Mouse (Mus musculus) left cerebral cortex, postnatal 14 days (tissue): ENCODE results near the gene Pih1d1. TPM values are rescaled to one million over a fixed set of nuclear protein-coding genes. Genes with fewer than 3 reads are reported as not detected.

Experiments used
- DNase-seq, 2 experiments: peaks; one replicate each; pipeline ENCODE4 v3.0.0; 2021 to 2022; ENCODE audit warnings: low spot score in 2 of 2, mixed read lengths in 1 of 2
- intact Hi-C: fragments of 180-260 bp; cut with DNase I; formaldehyde crosslinking; loops from one replicate; pipeline ENCODE4 v1.15.1; 2025
- total RNA-seq, 2 experiments: library from RNA; stranded (reverse); gene quantifications; 2 replicates each; pipeline ENCODE4 v1.2.3; 2021

Gene Pih1d1
- total RNA-seq, 2 experiments from 2014 or later: 46.9 to 48.4 TPM

DNA sequence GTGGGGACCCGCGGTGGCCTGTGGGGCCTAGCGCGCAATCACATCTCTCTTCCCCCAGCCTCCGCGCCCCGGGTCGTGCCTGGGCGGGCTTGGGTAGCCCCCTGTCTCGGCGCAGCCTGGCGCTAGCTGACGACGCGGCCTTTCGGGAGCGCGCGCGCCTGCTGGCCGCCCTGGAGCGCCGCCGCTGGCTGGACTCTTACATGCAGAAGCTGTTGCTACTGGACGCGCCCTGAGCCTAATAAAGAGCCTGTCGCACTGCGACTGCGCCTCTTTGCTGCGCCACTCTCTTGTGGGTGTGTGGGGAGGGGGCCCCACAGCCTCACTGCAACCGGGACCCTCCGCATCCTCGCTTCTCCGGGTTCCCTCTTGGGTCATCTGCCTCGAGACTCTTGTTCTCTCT lies 27.4 kb downstream of the Pih1d1 start:
- intact Hi-C loops: no loop called here
- DNase-seq: no peak

DNA sequence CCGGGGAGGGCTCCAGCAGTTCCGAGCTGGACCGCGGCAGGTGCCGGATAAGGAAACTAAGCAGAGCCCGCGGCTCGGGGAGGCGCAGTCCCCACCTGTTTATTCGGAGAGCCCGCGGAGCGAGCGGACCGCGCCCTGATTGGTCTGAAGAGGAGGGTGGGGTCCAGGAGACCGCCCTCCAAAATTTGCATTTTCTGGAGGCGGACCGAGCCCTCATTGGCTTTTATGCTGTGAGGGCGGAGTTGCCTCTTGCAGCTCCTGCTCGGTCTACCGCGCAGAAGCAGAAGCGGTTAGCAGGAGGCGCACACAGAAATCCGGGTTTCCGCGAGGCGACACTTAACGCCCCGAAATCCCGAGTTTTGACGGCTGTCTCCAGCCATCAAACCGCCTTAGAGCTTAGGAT lies 28.1 kb downstream of the Pih1d1 start:
- intact Hi-C loops: no loop called here
- DNase-seq: peak; percentile 87 to 91

DNA sequence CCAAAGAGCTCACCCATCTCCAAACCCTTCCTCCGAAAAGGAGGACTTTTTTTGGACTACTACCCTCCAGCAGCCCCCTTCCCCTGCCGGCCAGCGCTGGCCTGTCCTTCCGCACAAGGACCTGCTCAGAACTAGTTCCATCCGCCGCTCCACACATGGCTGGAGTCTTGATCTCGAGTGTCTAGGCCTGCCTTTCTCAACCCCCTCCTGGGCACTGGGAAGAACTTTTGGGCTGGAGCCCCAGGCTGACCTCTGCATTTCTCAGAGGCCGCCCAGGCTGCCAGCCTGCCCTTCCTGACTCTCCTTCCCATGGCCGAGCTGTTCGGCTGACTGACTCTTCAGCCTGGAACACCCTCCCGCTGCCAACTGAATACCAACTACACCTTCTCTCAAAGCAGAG lies 28.5 kb downstream of the Pih1d1 start:
- intact Hi-C loops: no loop called here
- no peak for DNase-seq

DNA sequence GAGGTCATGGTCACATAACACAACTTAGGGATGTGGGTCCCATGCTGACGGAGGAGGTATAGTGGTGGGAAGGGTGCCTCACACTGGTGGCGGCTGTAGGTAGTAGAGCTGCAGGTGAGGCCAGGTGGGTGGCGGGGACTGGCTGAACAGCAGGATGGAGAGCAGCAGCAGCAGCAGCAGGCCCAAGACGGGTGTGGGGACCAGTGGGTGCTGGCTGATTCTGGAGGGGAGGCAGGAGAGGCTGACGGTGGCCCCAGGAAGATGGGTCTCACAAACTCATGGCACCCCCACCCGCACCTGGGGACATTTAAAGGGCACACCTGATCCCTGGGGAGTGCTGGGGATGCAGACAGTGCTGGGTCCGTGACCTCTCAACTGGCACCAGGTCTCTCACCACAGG lies 29.6 kb downstream of the Pih1d1 start:
- DNase-seq: no peak
- intact Hi-C loops: no loop called here

DNA sequence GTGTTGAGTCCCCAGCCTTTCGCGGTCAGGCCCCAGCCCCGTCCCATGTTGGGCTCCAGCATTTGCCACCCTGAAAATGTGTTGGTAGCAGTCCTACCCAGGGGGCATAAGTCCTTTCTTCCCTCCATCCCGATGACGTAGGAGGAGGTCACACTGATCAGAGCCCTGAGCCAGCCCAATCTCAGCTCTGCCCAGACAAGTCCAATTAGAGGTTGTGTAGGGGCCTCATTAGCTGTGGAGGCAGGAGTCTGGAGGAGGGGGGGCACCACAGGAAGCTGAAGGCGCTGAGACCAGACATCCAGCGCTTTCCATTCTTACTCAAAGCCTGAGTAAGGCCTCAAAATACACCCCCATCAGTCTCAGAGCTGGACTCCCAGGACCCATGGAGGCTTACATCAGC lies 31.8 kb downstream of the Pih1d1 start:
- intact Hi-C loops: no loop called here

DNA sequence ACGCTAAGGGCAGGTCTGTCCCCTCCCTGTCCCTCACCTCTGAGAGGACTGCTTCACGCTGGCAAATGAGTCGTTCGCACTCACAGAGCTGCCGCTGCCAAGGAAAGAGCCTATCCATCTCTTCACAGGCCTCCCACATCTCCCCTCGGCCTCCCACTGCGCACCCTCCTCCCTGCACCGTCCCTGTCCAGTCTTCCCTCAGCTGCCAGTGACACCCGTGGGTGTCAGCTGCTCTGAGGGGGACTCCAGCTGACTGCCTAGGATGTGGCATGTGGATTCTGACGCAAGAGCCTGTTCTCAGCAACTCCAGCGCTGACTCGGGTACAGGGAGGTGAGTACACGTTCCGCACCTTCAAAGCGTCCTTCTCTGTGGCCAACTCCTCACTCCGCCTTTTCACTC lies 35.5 kb downstream of the Pih1d1 start:
- intact Hi-C loops: no loop called here
- peak in 1 of 2 experiments; percentile 25 for DNase-seq

More for the DNA sequence above, 31.8 kb downstream of the Pih1d1 start:
- no peak for DNase-seq

DNA sequence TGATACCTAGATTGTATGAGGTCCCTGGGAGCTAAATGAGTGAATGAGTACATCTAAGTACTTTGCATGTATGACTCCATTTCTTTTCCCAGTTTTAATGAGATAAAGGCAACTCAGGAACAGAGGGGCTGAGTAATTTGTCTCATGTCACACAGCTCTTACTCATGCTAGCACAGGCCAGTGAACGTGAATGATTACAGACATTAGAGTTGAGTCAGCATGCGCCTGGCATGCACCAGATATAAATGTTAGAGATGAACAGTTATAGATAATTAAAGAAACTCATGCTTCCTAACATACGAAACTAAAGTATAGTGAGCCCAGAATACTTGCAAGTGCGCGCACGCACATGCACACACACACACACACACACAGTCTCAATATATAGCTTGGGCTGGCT lies 36.1 kb downstream of the Pih1d1 start:
- intact Hi-C loops: no loop called here
- DNase-seq: no peak

DNA sequence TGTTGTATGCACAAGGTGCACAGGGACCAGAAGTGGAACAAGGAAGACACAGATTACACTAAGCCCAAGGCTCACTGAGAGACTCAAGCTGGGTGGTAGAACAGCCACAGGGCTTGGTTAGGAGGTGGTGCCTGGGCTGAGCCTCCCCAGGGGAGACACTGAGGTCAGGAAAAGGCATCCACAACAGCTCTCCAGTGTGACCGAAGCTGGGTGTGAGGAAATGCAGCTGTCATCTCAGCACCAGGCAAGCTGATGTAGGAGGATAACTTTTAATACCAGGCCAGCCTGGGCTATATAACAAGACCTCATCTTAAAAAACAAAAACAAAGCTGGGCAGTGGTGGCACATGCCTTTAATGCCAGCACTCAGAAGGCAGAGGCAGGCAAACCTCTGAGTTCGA lies 37.1 kb downstream of the Pih1d1 start:
- no peak for DNase-seq
- intact Hi-C loops: no loop called here

DNA sequence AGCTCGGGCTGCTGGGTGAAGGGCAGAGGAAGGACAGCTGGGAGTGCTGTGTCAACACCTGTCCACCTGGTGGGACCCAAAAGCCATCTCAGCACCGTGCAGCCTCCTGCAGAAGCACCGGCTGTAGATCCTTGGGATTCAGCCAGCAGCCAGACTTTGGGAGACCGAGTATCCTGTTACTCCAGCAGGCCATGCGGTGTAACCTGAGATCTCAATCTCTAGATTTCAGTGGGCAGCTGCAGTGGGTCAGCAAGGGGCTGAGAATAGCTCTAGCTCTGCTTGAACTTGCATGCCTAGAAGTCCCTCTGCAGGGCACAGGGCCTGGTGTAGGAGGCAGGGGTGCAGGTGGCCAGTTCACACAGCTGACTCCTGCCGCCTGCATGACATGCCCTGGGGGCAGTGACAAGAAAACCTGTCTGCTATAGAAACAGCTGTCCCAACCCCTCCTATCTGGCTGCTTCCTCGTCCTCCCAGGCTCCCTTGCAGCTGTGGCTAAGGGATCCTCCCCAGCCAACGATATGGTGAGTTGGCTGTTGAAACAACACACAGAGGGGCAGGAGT lies 37.8 kb downstream of the Pih1d1 start:
- intact Hi-C loops: no loop called here
- no peak for DNase-seq

DNA sequence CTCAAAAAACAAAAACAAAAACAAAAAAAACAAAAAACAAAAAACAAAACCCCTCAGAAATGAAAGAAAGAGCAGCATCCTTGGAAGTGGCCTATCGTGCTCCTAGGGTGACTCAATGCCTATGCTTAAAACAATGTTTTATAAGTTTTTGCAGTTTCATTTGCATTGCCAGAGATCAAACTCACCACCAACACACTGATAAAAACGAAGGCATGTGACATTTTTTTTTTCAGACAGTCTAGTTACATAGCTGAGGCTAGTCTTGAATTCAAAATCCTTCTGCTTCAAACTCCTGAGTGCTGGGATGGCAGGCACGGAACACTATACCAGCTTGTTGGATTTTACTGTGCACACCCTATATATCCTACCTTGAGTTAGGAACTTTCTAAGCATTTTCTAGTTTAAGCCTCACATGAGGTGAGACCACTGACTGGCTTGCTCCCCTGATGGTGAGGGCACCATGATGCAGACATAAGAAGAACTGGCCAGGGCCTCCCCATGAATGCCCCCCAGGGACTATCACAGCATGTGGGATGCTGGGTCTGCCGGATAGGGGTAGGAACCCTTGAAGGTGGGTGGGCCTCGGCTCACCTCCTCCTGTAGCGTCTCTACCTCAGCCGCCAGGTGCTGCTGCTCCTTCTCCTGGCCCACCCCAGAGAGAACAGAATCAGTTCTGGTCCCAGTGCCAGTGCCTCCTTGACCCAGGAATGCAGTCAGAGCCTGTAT lies 38.6 kb downstream of the Pih1d1 start:
- intact Hi-C loops: no loop called here
- no peak for DNase-seq

DNA sequence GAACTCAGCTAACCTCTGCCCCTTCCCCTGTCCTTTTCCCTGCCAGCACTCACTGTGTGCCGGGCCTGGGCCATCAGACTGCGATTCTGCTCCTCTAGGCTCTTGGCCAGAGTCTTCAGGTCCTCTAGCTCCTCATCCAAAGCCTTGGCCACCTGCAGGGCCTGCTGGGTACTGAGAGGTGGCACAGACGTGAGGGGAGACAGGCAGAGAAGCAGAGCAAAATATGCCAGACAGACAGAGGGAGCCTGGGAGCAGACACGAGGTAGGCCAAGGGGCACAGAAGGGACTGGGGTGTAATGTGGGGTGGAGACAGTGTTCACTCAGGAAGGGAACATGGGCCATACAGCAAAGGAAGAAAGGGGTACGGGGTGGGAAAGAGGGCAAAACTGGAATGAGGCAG lies 39.3 kb downstream of the Pih1d1 start:
- intact Hi-C loops: no loop called here

DNA sequence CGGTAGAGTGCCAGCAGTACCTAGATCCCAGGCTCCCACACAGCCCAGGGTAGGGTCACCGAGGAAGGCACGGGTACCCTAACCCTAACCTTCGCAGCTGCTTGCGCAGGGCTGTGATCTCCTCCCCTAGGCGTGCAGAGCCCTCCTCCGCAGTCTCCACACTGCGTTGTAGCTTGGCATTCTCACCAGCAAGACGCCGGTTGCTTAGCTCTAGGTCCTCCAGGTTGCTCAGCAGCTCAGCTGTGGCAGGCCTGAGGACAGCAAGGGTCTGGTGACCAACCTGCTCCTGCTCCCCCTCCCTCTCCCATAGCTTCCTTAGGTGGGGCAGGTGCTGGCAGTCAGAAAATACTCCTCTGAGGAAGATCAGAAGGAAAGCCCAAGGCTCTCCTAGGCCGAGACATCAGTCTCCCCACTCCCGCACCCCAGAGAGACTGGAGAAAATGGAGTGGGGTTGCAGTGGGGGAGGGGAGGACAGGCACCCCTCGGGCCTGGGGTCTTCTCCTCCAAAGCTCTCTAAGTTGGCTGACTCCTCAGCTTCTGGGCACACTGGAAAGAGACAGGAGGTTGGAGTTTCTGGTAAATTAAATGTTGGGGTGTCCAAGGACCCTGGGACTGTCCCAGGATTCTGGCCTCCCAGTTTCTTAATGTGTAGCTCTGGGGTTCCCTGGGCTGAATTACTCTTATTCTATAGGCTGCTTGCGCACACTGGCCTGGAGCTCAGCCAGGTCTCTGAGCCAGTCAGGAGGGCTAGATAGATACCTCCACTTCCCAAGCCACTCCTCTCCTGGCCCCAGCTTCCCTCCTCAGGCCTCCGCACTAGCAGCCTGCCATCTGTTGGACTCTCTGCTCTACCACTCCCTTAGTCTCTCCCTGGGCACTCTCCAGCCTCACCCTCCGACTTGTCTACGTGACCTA lies 40.0 kb downstream of the Pih1d1 start:
- no peak for DNase-seq
- intact Hi-C loops: no loop called here

More for the DNA sequence above, 39.3 kb downstream of the Pih1d1 start:
- DNase-seq: no peak

DNA sequence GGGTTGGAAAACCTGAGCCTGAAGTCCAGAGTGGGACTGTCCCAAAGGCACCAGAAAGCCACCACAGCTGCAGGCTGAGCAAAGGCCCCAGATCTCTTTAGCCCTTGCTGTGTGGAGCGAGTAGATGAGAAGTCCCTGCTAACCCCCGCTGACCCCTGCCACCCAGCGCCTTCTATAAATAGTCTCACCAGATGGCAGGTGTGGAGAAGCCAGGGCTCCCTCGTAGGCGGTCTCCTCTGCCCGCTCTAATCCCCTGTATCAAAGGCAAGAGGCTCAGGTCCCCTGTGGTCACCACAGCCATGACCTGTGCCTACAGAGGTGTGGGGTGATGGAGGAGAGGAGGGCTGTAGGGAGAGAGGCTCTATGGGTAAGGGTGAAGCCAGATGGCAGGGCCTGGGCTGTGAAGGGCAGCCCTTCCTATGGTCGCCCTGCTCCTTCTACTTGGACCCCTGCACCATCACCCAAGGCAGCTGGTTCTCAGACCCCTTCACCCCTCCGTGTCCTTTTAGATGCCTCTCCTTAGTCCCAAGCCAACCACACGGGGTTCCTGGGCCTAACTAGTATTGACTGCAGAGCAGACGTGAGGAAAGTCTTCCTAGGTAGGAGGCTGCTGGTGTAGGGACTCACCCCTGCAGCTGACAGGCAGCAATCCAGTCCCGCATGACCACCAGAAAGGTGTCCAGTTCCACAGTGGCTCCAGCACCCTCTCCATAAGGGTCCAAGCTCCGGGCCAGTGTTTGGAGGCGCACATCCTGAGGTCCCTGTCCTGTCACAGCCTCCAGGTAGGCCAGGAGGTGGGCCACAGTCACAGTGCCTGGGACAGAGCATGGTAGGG lies 41.5 kb downstream of the Pih1d1 start:
- intact Hi-C loops: no loop called here
- no peak for DNase-seq

DNA sequence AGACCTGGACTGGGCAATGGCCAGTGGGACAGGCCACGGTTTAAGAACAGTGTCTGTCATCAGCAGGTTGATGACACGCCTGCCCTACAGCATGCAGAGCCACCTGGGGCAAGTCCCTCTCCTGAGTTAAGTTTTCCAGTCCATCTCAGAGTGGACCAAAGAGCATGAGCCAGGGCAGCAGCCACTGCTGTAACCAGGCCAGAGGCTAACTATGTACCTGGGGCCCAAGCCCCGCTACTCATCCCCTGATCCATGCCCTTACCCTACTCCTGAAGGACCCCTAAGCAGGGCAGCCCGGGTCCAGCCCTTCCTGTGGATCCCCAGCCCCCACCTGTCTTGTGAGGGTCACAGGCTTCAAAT lies 42.1 kb downstream of the Pih1d1 start:
- intact Hi-C loops: no loop called here
- DNase-seq: no peak

DNA sequence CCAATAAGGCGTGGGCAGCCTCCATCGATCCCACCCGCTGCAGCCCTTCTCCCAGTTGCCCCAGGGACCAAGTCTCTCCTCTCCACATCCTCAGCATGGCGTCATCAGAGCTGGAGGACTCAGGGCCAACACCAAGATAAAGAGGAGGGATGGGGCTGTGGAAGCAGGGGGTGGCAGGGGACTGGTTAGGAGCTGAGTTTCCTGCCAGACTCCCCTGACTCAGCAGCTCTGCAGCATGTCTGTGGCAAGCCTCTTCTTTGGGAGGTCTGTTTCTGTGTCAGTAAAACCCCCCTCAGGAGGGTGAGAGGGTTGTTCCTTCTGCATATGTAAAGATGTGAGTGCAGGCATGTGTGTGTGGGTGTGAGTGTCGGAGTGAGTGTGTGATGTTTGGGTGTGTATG lies 42.9 kb downstream of the Pih1d1 start:
- intact Hi-C loops: no loop called here
- peak in 1 of 2 experiments; percentile 58 for DNase-seq

DNA sequence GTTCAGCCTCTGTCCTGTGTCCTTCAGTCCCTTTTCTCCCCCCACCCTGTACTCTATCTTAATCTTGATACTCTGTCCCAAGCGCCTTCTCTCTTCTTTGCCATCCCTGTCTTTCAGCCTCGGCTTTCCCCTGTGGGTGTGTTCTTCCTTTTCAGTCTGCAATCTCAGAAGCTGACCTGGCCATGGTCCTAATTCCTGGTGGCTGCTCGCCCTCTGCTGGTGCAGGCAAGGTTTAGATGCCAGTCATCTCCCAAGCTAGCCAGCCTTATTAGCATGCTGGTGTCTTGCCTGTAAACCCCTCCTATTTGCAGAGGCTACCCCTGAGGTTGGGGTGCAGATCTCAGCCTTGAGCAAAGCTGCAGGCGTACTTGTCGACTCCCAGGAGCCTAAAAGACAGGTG lies 44.3 kb downstream of the Pih1d1 start:
- DNase-seq: peak; percentile 76 to 77
- intact Hi-C loops: loop anchor here (2.0 kb wide), 1 partner anchor 36 kb away; the partner anchor contains the start of gene Slc17a7

DNA sequence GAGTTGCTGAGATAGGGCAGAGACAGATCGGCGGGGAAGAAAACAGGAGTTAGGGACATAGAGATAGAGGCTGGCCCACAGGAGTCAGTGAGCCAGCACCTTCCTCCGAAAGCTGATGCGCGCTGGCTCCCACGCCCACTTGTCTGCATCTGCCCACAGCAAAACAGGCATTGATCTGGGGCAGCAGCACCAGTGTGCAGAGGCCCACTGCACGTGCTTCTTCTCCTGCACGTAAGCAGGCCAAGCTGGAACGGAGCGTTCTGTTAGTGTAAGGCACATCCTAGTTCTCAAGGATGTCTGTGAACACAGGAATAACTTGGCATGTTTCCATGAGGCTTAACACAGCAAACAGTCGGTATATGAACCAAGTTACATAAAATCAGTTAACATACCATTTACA lies 44.9 kb downstream of the Pih1d1 start:
- intact Hi-C loops: loop anchor here (2.0 kb wide), 1 partner anchor 36 kb away; the partner anchor contains the start of gene Slc17a7
- DNase-seq: peak; percentile 44 to 83

DNA sequence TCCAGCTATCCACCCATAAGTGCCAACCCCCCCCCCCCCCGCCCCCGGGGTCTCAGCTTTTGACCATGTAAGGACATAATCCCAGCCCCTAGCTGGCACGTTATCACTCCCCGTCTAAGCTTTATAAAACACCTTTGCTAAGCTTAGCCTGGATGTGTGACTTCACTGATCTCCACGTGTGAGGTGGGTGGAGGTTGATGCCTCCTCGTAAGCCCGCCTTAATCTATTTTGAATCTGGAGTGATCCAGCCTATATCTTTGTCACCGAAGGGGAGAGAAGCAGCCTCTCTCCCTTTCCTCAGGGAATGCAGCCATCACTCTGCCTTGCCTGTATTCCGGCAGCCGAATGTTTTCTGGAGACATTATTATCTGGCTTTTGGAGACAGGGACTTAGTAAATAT lies 48.6 kb downstream of the Pih1d1 start:
- intact Hi-C loops: no loop called here
- DNase-seq: peak in 1 of 2 experiments; percentile 51

DNA sequence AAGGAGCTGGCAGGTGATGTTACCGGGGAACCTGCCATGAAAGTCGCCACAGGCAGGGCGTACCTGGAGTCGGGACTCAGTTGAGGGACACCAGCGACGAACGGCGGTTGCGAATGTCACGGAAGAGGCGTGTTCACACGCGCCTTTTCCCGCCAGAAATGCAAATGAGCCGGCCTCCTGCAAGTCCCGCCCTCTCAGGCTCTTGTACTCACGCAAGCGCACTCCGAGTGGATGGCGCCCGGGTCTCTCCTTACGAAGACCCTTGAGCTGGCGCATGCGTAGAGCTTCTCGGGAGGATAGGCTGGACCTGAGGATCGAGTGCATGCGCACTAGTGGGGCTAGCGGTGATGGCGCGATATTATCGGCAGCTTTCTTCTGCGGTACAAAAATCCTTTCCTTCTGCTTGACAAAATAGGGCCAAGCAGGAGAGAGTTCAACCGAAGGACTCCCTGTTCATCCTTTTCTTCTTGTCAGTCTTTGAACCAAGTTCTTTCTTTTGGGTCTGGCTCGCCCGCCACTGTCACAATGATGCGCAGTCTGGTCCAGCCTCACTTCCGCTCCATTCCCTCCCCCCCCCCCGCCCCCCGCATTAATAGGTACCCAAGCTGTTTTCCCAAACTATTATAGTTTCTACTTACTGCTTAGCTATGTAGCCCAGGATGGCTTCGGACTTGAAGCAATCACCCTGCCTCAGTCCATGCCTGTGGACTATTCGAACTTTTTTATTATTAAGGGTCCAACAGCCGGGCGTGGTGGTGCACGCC lies 50.5 kb downstream of the Pih1d1 start, which contains the start of gene Ccdc155:
Gene Ccdc155 (minus strand): TSS at position 513 of the 764 bp plus-strand sequence.
- intact Hi-C loops: no loop called here
- DNase-seq: peak; percentile 93 to 94
